ENCODE assay signal across 1 mouse cellular context in genomic region chr4:145594183-145594582, GRCm38 (mm10). TPM values are rescaled to one million over a fixed set of nuclear protein-coding genes. Genes with fewer than 3 reads are reported as not detected.
"Had no signal": no experiment of that assay in that cellular context is flagged by ENCODE, and none has a peak within 500 bp of the region (broad histone marks: within the 10 kb centered on the region; RNA-seq: fewer than 3 reads in every experiment).

No protein-coding gene starts in this region.

RNA-seq across cellular contexts. Expression of gene Gm13212, which starts 9.2 kb away (rescaled TPM):
- total RNA-seq: hindbrain, postnatal 0 days had no signal
